Mouse (Mus musculus) kidney, adult 9 months (tissue): ENCODE data around the gene Ttll13.

Experiments used
- DNase-seq: peaks from one replicate; pipeline ENCODE4 v3.0.0; 2022

Gene Ttll13

DNA sequence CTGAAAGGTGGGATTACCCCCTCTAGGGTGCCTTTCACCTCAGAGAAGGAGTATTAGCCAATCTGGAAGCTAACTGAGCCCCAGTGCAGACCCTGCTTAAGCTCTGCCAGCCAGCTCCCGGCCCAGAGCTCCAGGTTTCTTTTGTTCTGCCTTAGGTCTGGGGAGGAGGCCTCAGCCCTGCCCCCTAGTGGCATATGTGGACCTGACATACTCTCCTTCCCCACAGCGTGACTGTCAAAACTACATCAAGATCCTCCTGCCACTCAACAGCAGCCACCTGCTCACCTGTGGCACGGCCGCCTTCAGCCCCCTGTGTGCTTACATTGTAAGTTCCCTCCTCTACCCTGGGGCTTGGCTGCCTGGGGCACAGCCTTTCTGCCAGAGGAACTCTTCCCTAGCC, 30.8 kb upstream of the Ttll13 start:
- peak; percentile 83 for DNase-seq

DNA sequence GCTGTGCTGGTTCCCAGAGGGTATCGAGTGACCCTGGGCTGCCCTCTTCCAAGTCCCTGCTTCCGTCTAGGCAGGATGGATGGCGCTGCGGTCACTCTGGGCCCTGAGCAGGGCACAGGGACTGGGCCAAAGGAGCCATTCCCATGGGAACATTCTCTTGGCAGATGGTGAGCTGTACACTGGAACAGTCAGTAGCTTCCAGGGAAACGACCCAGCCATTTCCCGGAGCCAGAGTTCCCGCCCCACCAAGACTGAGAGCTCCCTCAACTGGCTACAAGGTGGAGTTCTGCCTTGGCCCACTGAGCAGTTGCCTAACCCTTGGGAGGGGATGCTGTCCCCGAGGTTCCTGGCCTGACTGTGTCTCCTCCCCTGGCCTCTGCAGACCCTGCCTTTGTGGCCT, 29.6 kb upstream of the Ttll13 start:
- DNase-seq: peak; percentile 66

GRCm38 (mm10) chr7:80218666-80219065, 27.5 kb upstream of the Ttll13 start:
- no peak for DNase-seq

- DNase-seq: no peak
Observed at GRCm38 (mm10) chr7:80220237-80220797, 25.9 kb upstream of the Ttll13 start.

DNA sequence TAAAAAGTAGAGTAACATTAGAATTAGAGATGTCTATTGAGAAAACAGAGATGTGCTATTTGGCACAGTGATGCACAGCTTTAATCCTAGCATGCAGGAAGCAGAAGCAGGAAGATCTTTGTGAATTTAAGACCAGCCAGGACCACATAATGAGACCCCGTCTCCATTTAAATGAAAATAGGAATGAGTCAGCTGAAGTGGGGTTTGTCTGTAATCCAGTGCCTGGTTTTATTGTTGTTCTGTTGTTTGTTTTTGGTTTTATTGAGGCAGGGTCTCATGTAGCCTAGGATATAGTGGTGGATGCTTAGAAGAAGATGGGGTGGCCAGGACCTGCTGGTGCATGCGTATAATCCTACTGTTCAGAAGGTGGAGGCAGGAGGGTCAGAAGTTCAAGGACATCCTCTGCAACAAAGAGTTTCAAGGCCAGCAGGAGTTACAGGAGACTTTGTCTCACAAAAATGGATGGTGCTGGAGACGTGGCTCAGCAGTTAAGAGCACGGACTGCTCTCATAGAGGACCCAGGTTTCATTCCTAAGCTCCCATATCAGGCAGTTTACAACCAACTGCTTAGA, 24.9 kb upstream of the Ttll13 start:
- no peak for DNase-seq

GRCm38 (mm10) chr7:80227065-80227464, 19.1 kb upstream of the Ttll13 start:
- DNase-seq: no peak

DNA sequence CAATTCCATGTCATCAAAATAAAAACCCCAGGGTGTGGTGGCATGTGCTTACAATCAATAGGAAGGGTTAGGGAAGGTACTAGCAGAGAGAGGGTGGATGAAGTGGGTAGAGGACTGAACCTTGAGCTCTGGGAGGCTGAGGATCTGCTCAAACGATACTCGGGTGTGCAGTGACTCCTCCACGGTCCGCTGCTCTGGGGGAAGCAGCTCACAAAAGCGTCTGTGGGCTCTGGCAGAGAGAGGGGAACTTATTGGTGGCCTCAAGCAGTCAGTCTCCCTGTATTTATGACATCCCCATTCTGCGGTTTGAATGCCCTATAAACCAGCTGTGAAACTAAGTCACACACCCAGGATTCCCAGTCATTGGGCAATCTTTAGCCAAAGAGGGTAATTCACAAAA, 16.0 kb upstream of the Ttll13 start:
- DNase-seq: peak; percentile 44

DNA sequence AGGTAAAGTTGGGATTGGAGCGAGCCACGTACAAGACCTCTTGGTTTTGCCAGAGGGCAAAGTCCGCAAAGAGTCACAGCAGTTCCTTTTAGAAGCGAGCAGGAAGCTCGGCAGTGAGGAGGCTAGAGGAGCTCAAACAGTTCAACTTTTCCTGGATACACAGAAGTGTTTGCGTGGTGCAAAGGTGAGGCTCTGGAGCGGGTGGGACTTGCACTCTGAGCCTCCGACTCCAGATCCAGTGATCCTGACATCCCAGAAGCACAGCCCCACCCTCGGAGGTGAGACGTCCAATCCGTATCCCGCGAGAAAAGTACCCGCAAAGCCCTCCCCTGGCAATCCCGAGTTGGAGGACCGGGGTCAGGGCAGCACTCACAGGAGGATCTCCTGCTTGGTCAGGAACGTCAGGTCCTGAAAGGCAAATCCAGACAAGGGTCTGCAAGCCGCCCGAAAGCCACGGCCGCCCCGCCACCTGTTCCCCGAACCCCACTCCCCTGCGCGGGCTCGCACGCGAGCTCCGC, 14.1 kb upstream of the Ttll13 start:
- peak; percentile 86 for DNase-seq

DNA sequence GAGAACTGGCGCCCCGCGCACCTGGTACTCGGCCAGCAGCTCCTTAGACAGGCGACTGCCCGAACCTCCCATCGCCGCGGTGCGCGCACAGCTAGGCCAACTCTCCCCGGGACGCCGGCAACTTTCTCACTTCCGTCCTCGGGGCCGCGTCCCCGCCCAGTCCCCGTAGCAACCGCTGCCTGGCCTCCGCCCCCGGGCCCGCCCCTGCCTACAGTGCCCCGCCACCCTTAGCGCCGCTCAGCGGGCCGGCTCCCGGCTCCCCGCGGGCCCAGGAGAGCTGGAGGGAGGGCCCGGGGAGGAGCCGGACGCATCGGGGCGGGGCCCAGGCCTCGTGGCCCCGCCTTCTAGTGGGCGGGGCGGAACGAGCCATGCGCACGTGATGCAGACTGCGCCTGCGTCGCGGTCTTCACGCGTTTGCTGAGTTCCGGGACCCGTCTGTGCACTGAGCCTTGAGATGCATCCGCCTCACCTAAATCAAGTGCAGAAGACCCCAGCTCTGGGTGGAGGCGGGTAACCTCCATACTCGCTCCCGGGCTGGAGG, 13.6 kb upstream of the Ttll13 start, which contains the start of the genes Cib1 and Gdpgp1:
TSS of gene Cib1 (minus strand) at position 325 of the 541 bp plus-strand sequence.
TSS of gene Gdpgp1 (plus strand) at position 377 of the 541 bp plus-strand sequence.
- peak; percentile 99 for DNase-seq

- DNase-seq: no peak
Observed at GRCm38 (mm10) chr7:80233799-80234198, 12.4 kb upstream of the Ttll13 start.

DNA sequence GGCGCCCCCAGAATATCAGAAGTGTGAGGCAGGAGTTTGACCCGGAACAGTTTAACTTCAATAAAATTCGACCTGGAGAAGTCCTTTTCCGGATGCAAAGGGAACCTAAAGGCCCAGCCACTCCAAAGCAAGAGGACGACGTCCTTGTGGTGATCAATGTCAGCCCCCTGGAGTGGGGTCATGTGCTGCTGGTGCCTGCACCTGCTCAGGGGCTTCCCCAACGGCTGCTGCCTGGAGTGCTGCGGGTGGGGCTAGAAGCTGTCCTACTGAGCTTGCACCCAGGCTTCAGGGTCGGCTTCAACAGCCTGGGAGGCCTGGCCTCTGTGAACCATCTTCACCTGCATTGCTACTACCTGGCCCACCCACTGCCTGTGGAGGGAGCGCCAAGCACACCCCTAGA, 7.6 kb upstream of the Ttll13 start:
- DNase-seq: no peak

GRCm38 (mm10) chr7:80241661-80242060, 4.5 kb upstream of the Ttll13 start:
- no peak for DNase-seq

DNA sequence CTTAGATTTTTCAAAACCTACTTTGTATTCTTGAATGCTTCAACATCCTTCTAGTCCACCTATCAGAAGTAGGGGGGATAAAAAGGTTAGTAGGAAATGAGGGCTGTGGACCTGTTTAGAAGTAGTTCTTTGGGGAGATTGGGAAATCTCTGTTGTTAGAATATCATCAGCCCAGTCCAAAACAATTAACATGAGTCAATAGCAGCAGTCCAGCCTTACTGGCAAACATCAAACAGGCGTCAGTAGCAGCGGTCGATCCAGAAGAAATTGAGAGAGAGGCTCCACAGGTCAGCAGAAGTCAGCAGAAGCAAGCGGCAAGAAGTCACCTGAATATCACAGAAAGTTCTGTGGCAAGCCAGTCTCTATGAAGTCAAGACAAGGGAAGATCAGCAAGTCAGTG, 1.3 kb upstream of the Ttll13 start:
- no peak for DNase-seq

GRCm38 (mm10) chr7:80246859-80247258, 683 bp downstream of the Ttll13 start:
- DNase-seq: no peak

- DNase-seq: no peak
Observed at GRCm38 (mm10) chr7:80252437-80252836, 6.3 kb downstream of the Ttll13 start.

GRCm38 (mm10) chr7:80252886-80253285, 6.7 kb downstream of the Ttll13 start:
- DNase-seq: no peak

DNA sequence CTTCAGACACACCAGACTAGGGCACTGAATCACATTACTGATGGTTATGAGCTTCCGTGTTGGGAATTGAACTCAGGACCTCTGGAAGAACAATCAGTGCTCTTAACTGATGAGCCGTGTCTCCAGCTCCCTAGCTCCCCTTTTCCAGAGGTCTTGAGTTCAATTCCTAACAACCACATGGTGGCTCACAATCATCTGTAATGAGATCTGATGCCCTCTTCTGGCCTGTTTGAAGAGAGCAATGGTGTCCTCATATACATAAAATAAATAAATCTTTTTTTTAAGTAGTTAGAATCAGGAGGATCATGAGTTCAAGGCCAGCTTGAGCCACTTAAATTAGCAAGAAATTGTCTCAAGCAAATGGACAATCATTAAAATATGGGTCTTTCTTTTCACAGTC, 9.8 kb downstream of the Ttll13 start:
- no peak for DNase-seq

DNA sequence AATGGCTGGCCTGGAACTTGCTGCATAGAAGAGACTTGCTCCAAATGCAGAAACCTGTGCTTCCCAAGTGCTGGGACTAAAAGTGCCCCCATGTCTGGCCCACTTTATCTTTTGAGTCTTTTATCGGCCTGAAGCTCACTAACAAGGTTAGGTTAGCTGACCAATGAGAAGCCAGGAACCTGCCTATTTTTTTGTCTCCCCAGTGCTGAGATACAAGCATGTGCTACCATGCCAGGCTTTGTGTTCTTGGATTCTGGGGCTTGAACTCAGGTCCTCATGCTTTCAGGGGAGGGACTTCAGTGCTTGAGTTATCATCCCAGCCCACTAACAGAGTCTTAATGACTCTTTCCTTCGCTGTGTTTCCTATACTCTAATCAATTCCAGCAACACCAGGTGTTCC, 11.5 kb downstream of the Ttll13 start:
- DNase-seq: no peak

GRCm38 (mm10) chr7:80260625-80261371, 14.6 kb downstream of the Ttll13 start, which contains the start of gene Ngrn:
Gene Ngrn, plus strand, starts transcription at chr7:80261215.
- DNase-seq: peak; percentile 90

- DNase-seq: no peak
Observed at GRCm38 (mm10) chr7:80261372-80261990, 15.3 kb downstream of the Ttll13 start.

GRCm38 (mm10) chr7:80264606-80265005, 18.4 kb downstream of the Ttll13 start:
- no peak for DNase-seq

DNA sequence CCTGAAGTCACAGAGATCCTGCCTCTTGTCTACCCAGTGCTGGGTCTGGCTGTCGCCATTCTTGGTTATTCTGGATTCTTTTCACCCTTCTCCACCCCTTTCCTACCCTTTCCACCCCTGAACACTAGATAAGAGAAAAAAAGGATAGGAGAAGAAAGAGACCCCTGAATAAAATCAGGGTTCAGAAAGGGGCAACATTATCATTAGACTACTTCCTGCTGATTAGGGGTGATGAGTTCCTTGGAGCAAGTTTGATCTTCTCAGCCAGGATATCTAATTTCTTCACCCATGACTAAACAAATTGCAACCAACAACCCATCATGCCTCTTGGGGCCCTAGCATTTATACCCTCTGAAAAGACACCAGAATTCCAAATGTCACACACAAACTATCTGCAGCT, 21.6 kb downstream of the Ttll13 start:
- no peak for DNase-seq
